Mouse (Mus musculus): ENCODE measurements around the gene Nfia.

The Nfia gene

GRCm38 (mm10) chr4:97871770-97872439, 99.4 kb downstream of the Nfia start:
- peak; percentile 61 to 74 for DNase-seq

GRCm38 (mm10) chr4:97874916-97875315, 102.4 kb downstream of the Nfia start:
- no peak for DNase-seq

- DNase-seq, result no peak
Measured at GRCm38 (mm10) chr4:97875901-97876300, 103.4 kb downstream of the Nfia start.

- DNase-seq, result no peak
Measured at GRCm38 (mm10) chr4:97879696-97880095, 107.2 kb downstream of the Nfia start.

- DNase-seq, result no peak
Measured at GRCm38 (mm10) chr4:97880120-97881055, 107.9 kb downstream of the Nfia start.

- DNase-seq, result no peak
Measured at GRCm38 (mm10) chr4:97885574-97885973, 113.0 kb downstream of the Nfia start.

GRCm38 (mm10) chr4:97886220-97886619, 113.7 kb downstream of the Nfia start:
- DNase-seq, result no peak

- no peak for DNase-seq
Measured at GRCm38 (mm10) chr4:97887228-97887627, 114.7 kb downstream of the Nfia start.

GRCm38 (mm10) chr4:97891063-97891462, 118.5 kb downstream of the Nfia start:
- DNase-seq, result no peak

- DNase-seq, result no peak
Measured at GRCm38 (mm10) chr4:97891611-97892010, 119.1 kb downstream of the Nfia start.

GRCm38 (mm10) chr4:97893915-97894884, 121.7 kb downstream of the Nfia start:
- DNase-seq, result no peak

- no peak for DNase-seq
Measured at GRCm38 (mm10) chr4:97895940-97896339, 123.4 kb downstream of the Nfia start.

- no peak for DNase-seq
Measured at GRCm38 (mm10) chr4:97900256-97900944, 127.9 kb downstream of the Nfia start.

- DNase-seq, result no peak
Measured at GRCm38 (mm10) chr4:97905826-97906225, 133.3 kb downstream of the Nfia start.

GRCm38 (mm10) chr4:97908576-97909147, 136.1 kb downstream of the Nfia start:
- no peak for DNase-seq

- DNase-seq, result no peak
Measured at GRCm38 (mm10) chr4:97910115-97910776, 137.7 kb downstream of the Nfia start.

- DNase-seq, result peak in 1 of 2 experiments; percentile 23
Measured at GRCm38 (mm10) chr4:97910777-97911580, 138.4 kb downstream of the Nfia start.

GRCm38 (mm10) chr4:97911755-97912154, 139.2 kb downstream of the Nfia start:
- DNase-seq, result no peak

GRCm38 (mm10) chr4:97912155-97912554, 139.6 kb downstream of the Nfia start:
- DNase-seq, result no peak

GRCm38 (mm10) chr4:97912560-97912959, 140.0 kb downstream of the Nfia start:
- no peak for DNase-seq
